Mouse (Mus musculus): Measurements from ENCODE around the gene Smagp.

DNA sequence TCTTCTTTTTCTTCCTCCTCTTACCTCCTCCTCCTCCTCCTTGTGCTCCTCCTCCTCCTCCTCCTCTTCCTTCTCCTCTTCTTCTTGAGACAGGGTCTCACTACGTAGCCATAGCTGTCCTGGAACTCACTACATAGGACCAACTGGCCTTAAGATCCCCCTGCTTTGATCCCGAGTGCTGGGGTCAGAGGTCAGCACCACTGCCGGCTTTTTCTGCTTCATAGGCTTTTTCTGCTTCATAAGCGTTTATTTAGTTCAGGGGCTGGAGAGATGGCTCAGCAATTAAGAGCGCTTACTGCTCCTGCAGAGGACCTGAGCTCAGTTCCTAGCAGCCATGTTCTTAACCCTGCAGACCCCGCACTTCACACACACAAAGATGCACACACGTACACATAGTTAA lies 45.0 kb upstream of the Smagp start:
- TF ChIP-seq POLR2A (IDR thresholded peaks at IDR 0.05; ENCODE audit: low read depth, low read length) (no peak), USF2 (conservative IDR thresholded peaks at IDR 0.05; ENCODE audit: low read depth, low read length) (no peak), CTCF (conservative IDR thresholded peaks at IDR 0.05 in 1 of 2, IDR thresholded peaks at IDR 0.05 in 1 of 2; ENCODE audit: low read depth in 2 of 2, low read length in 2 of 2) (no peak), MXI1 (IDR thresholded peaks at IDR 0.05; ENCODE audit: low read depth, low read length) (no peak)
